Comparison of ENCODE assay signal across 9 mouse cellular contexts in genomic region chr1:165934648-165935465, GRCm38 (mm10).
A peak's percentile ranks its signal among the peaks of the same experiment; 100 is the strongest.
DNase-seq lines count a peak whose midpoint lies in the region; ATAC-seq and TF ChIP-seq lines count a peak whose summit lies in the region.
"Had no signal": no experiment of that assay in that cellular context is flagged by ENCODE, and none has a peak within 500 bp of the region (broad histone marks: within the 10 kb centered on the region; RNA-seq: fewer than 3 reads in every experiment).

No protein-coding gene starts in this region.

- H3K4me2 ChIP-seq in embryonic facial prominence, embryonic 11.5 days (ENCODE audit: low read depth, low read length), result no peak overlapping the region
- H3K4me2 ChIP-seq in forebrain, embryonic 12.5 days, result peak overlapping the region; percentile 47
- H3K4me2 ChIP-seq in stomach, postnatal 0 days (replicated peaks; ENCODE audit: low read depth), result no peak overlapping the region

- no peak overlapping the region for H3K4me3 ChIP-seq in embryonic facial prominence, embryonic 11.5 days (ENCODE audit: low read depth, low read length)
- H3K4me3 ChIP-seq in embryonic facial prominence, embryonic 10.5 days, result no peak overlapping the region
- peak overlapping the region; percentile 33 for H3K4me3 ChIP-seq in forebrain, embryonic 12.5 days (replicated peaks)
- peak overlapping the region; percentile 21 for H3K4me3 ChIP-seq in left cerebral cortex, adult 2 months
- no peak overlapping the region for H3K4me3 ChIP-seq in olfactory bulb, adult 2 months (ENCODE audit: insufficient read depth, low read depth, low read length)
- no peak overlapping the region for H3K4me3 ChIP-seq in stomach, postnatal 0 days (ENCODE audit: low read depth, low read length)

- TF ChIP-seq CTCF in left cerebral cortex, adult 2 months (IDR thresholded peaks at IDR 0.05), result no peak
- TF ChIP-seq CTCF in olfactory bulb, adult 2 months (IDR thresholded peaks at IDR 0.05; ENCODE audit: insufficient read depth, low read depth, low read length), result no peak
- no peak for TF ChIP-seq CTCF in stomach, postnatal 0 days (IDR thresholded peaks at IDR 0.05; ENCODE audit: low read depth)

- no peaks in the 10 kb centered on the region for H3K27me3 ChIP-seq in embryonic facial prominence, embryonic 11.5 days (ENCODE audit: control insufficient read depth, insufficient read depth, low read length)
- H3K27me3 ChIP-seq in embryonic facial prominence, embryonic 10.5 days (replicated peaks; ENCODE audit: low read depth, poor library complexity, severe bottlenecking), result no peaks in the 10 kb centered on the region
- H3K27me3 ChIP-seq in forebrain, embryonic 12.5 days, result no peaks in the 10 kb centered on the region
- no peaks in the 10 kb centered on the region for H3K27me3 ChIP-seq in stomach, postnatal 0 days (ENCODE audit: control insufficient read depth, insufficient read depth, low read length)

- no peak for TF ChIP-seq EP300 in stomach, postnatal 0 days (optimal IDR thresholded peaks at IDR 0.05)

- 58% methylated on average over 7 of the region's 7 CpGs for WGBS in embryonic facial prominence, embryonic 11.5 days
- WGBS in embryonic facial prominence, embryonic 10.5 days, result 64% methylated on average over 7 of the region's 7 CpGs
- 9% methylated on average over 7 of the region's 7 CpGs for whole genome bisulfite sequencing in forebrain, embryonic 12.5 days
- 18% methylated on average over 7 of the region's 7 CpGs for WGBS in olfactory bulb, adult 2 months
- 83% methylated on average over 7 of the region's 7 CpGs for WGBS in stomach, postnatal 0 days

- no peaks in the 10 kb centered on the region for H3K36me3 ChIP-seq in embryonic facial prominence, embryonic 11.5 days (replicated peaks; ENCODE audit: control insufficient read depth, insufficient read depth, low read depth, low read length)
- H3K36me3 ChIP-seq in embryonic facial prominence, embryonic 10.5 days (replicated peaks), result no peaks in the 10 kb centered on the region
- no peaks in the 10 kb centered on the region for H3K36me3 ChIP-seq in forebrain, embryonic 12.5 days (replicated peaks)
- H3K36me3 ChIP-seq in stomach, postnatal 0 days (ENCODE audit: control insufficient read depth, insufficient read depth, low read length), result no peaks in the 10 kb centered on the region

- H3K27ac ChIP-seq in embryonic facial prominence, embryonic 11.5 days (replicated peaks; ENCODE audit: low read depth, low read length), result no peak overlapping the region
- H3K27ac ChIP-seq in embryonic facial prominence, embryonic 10.5 days (replicated peaks), result no peak overlapping the region
- peak overlapping the region; percentile 97 for H3K27ac ChIP-seq in forebrain, embryonic 12.5 days
- peak overlapping the region; percentile 78 for H3K27ac ChIP-seq in left cerebral cortex, adult 2 months
- H3K27ac ChIP-seq in olfactory bulb, adult 2 months (ENCODE audit: insufficient read depth, low read depth, low read length), result peak overlapping the region; percentile 39
- no peak overlapping the region for H3K27ac ChIP-seq in stomach, postnatal 0 days (replicated peaks)

- peak; percentile 7 for DNase-seq in embryonic facial prominence, embryonic 11.5 days (ENCODE audit: low spot score)
- DNase-seq in embryonic facial prominence, embryonic 10.5 days (ENCODE audit: low spot score), result no peak
- DNase-seq in left cerebral cortex, adult 2 months (ENCODE audit: extremely low spot score in 1 of 2, low spot score in 2 of 2), result peak in 1 of 2 experiments; percentile 21
- DNase-seq in stomach, postnatal 0 days (ENCODE audit: low spot score), result no peak
- no peak for DNase-seq in urinary bladder, postnatal 25 days (ENCODE audit: low spot score)
- DNase-seq: kidney, adult 8-10 months had no signal

- H3K4me1 ChIP-seq in embryonic facial prominence, embryonic 11.5 days (ENCODE audit: control insufficient read depth, insufficient read depth, low read length), result no peaks in the 10 kb centered on the region
- H3K4me1 ChIP-seq in embryonic facial prominence, embryonic 10.5 days, result peaks cover 4% of the 10 kb centered on the region; the same call in 1 of the 2 replicates
- peaks cover 28% of the 10 kb centered on the region for H3K4me1 ChIP-seq in forebrain, embryonic 12.5 days
- no peaks in the 10 kb centered on the region for H3K4me1 ChIP-seq in olfactory bulb, adult 2 months (ENCODE audit: control insufficient read depth, insufficient read depth, low read length)
- no peaks in the 10 kb centered on the region for H3K4me1 ChIP-seq in stomach, postnatal 0 days (replicated peaks; ENCODE audit: control insufficient read depth, insufficient read depth)

- no peak for ATAC-seq in embryonic facial prominence, embryonic 11.5 days (replicated peaks; ENCODE audit: insufficient number of reproducible peaks, low FRiP score, low TSS enrichment, low read depth)
- peak; percentile 96 for ATAC-seq in forebrain, embryonic 12.5 days (ENCODE audit: low FRiP score)
- no peak for ATAC-seq in stomach, postnatal 0 days (ENCODE audit: low FRiP score, low TSS enrichment)
- ATAC-seq in inflammation-experienced regulatory T-cells, adult 6 months, result no peak

- no peaks in the 10 kb centered on the region for H3K9me3 ChIP-seq in embryonic facial prominence, embryonic 11.5 days (replicated peaks; ENCODE audit: control insufficient read depth, low read length)
- no peaks in the 10 kb centered on the region for H3K9me3 ChIP-seq in embryonic facial prominence, embryonic 10.5 days
- H3K9me3 ChIP-seq in forebrain, embryonic 12.5 days, result no peaks in the 10 kb centered on the region
- no peaks in the 10 kb centered on the region for H3K9me3 ChIP-seq in stomach, postnatal 0 days (ENCODE audit: control insufficient read depth, low read length)

- no peak overlapping the region for H3K9ac ChIP-seq in embryonic facial prominence, embryonic 11.5 days (replicated peaks; ENCODE audit: low read length)
- H3K9ac ChIP-seq in forebrain, embryonic 12.5 days, result peak overlapping the region; percentile 43; the same call in 1 of the 2 replicates
- H3K9ac ChIP-seq in stomach, postnatal 0 days (ENCODE audit: low read length), result no peak overlapping the region

- TF ChIP-seq POLR2A in olfactory bulb, adult 2 months (IDR thresholded peaks at IDR 0.05; ENCODE audit: insufficient read depth, low read depth, low read length), result no peak

- intact Hi-C loops in left cerebral cortex, adult 2 months (cut with DNase I), result no loop called here

Comparison
In these comparisons a context has a peak if more than half of its experiments do, and no peak if none do; other contexts are left out.
1. H3K27ac ChIP-seq: peak in forebrain, embryonic 12.5 days (single experiment), left cerebral cortex, adult 2 months (single experiment) and olfactory bulb, adult 2 months (single experiment); none in embryonic facial prominence, embryonic 11.5 days (single experiment), embryonic facial prominence, embryonic 10.5 days (single experiment) and stomach, postnatal 0 days (single experiment).
2. H3K4me3 ChIP-seq: peak in forebrain, embryonic 12.5 days (single experiment) and left cerebral cortex, adult 2 months (single experiment); none in embryonic facial prominence, embryonic 11.5 days (single experiment), embryonic facial prominence, embryonic 10.5 days (single experiment), olfactory bulb, adult 2 months (single experiment) and stomach, postnatal 0 days (single experiment).